Mouse (Mus musculus) bone marrow macrophage, adult 2 months (primary cell): Measurements from ENCODE around the gene Fcgr2b. TPM values are rescaled to one million over a fixed set of nuclear protein-coding genes. Genes with fewer than 3 reads are reported as not detected.
"Not testable (repeated sequence)": the region's sequence is repeated elsewhere in the genome, so short reads cannot be mapped to it uniquely, and the experiment has no call there.

Experiments used
- H3K27ac ChIP-seq: 2 replicates; pipeline ENCODE4 v1.5.1; 2012; ENCODE audit warnings: low read depth, low read length; ENCODE audit not compliant: insufficient read depth
- H3K4me1 ChIP-seq: 2 replicates; pipeline ENCODE4 v1.6.1; 2012; ENCODE audit warnings: low read length; ENCODE audit not compliant: control insufficient read depth, insufficient read depth
- H3K4me3 ChIP-seq: 2 replicates; pipeline ENCODE4 v1.5.1; 2012; ENCODE audit warnings: mild to moderate bottlenecking, low read length, moderate library complexity; ENCODE audit not compliant: insufficient read depth
- CTCF ChIP-seq: IDR thresholded peaks from 2 replicates; pipeline ENCODE4 v1.5.1; 2012; ENCODE audit warnings: low read depth, mild to moderate bottlenecking, low read length, moderate library complexity
- POLR2A ChIP-seq: IDR thresholded peaks from 2 replicates; pipeline ENCODE4 v1.6.1; 2012; ENCODE audit warnings: mild to moderate bottlenecking, low read depth, low read length, borderline replicate concordance
- polyA plus RNA-seq: library from polyadenylated mRNA; stranded (reverse); fragments of >200 nt; gene quantifications from 2 replicates; pipeline ENCODE4 v1.2.4, GENCODE M21; 2012; ENCODE audit not compliant: missing spikeins, insufficient read depth, insufficient read length

The Fcgr2b gene
- polyA plus RNA-seq, 1 experiment = 276 TPM

DNA sequence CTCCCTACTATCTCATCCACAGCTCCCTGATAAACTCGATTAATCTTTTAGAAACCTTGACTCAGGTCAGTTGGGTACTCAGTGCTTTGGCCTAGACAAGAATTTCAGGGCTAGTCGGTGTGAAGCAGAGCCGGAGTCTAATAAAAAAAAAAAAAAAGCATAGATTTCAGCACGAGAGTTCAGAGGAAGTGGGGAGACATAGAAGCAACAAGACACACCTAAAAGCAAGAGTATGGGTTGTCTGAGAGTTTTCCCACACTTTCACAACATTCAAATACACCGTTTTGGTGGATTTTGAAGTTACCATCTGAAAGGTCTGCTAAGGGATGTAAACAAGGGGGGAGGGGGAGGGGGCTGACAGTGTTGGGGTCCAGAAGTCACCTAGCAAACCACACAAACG lies 28.7 kb upstream of the Fcgr2b start:
- H3K4me3 ChIP-seq = no peak overlapping the region
- TF ChIP-seq CTCF = no peak
- no peak for TF ChIP-seq POLR2A
- H3K4me1 ChIP-seq = peaks cover 22% of the 10 kb centered on the region
- no peak overlapping the region for H3K27ac ChIP-seq

DNA sequence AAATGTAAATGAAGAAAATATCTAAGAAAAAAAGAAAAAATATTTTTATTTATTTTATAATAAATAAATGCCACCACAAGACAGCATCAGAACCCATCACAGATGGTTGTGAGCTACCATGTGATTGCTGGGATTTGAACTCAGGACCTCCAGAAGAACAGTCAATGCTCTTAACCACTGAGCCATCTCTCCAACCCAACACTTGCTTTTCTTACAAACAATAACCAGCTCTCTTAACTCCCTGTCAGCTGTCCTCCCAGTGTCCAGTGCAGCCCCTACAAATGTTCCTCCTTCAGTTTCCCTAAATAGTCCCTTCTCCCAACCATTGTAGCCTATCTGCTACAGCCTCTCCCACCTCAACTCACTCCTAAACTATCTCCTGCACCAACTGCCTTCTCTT lies 23.5 kb upstream of the Fcgr2b start:
- Histone ChIP-seq H3K27ac (0 out of 2 replicates have a peak overlapping the region, but pooled peaks have one; percentile 4), H3K4me3 (no peak overlapping the region), H3K4me1 (peaks cover 25% of the 10 kb centered on the region)
- TF ChIP-seq CTCF (no peak), POLR2A (no peak)

GRCm38 (mm10) chr1:170997756-170998655 lies 21.7 kb upstream of the Fcgr2b start:
- Histone ChIP-seq H3K4me3 (peak overlapping the region; percentile 47), H3K4me1 (peaks cover 22% of the 10 kb centered on the region), H3K27ac (peak overlapping the region; percentile 99)
- no peak for TF ChIP-seq POLR2A
- TF ChIP-seq CTCF = no peak

DNA sequence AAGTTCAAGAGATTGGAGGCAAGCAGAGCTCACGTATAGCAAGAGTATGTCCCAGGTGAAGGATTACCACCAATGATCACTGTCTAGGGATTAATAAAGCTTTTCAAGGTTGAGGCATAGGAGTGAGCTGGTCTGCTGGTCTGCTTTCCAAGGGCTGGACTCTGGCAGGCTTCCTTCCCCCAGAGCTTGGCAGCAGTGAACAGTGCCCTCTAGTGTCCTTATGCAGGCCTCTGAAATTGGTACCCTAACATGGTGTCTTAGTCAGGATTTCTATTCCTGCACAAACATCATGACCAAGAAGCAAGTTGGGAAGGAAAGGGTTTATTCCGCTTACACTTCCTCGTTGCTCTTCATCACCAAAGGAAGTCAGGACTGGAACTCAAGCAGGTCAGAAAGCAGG lies 20.4 kb upstream of the Fcgr2b start:
- H3K4me1 ChIP-seq = peaks cover 24% of the 10 kb centered on the region
- H3K27ac ChIP-seq = peak overlapping the region; percentile 91; the same call in 1 of the 2 replicates
- TF ChIP-seq CTCF (peak; percentile 63), POLR2A (no peak)
- no peak overlapping the region for H3K4me3 ChIP-seq

DNA sequence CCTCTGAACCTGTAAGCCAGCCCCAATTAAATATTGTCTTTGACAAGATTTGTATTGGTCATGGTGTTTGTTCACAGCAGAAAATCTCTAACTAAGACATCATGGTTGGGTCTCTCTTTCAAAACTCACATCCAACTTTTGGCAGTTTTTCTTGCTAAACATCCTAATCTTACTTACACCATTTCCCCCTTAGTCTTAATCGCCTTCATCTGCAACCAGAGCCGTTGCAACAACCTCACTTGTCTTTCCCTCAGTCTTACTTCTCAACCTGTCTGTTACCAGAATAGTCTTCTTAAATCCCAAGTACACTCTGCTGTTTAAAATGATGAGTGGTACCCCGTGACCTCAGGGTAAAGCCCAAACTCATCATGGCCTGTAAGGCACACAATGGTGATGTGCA lies 19.7 kb upstream of the Fcgr2b start:
- H3K27ac ChIP-seq = no peak overlapping the region
- TF ChIP-seq POLR2A = no peak
- peaks cover 24% of the 10 kb centered on the region for H3K4me1 ChIP-seq
- no peak overlapping the region for H3K4me3 ChIP-seq

- Histone ChIP-seq H3K4me1 (peaks cover 12% of the 10 kb centered on the region), H3K4me3 (no peak overlapping the region), H3K27ac (no peak overlapping the region)
- TF ChIP-seq POLR2A (no peak), CTCF (no peak)
Observed at GRCm38 (mm10) chr1:170992550-170992949, 16.2 kb upstream of the Fcgr2b start.

- no peak for TF ChIP-seq POLR2A
- no peak for TF ChIP-seq CTCF
- peaks cover 22% of the 10 kb centered on the region for H3K4me1 ChIP-seq
- H3K4me3 ChIP-seq = no peak overlapping the region
- H3K27ac ChIP-seq = no peak overlapping the region
Observed at GRCm38 (mm10) chr1:170989656-170990055, 13.3 kb upstream of the Fcgr2b start.

GRCm38 (mm10) chr1:170985861-170986260 lies 9.5 kb upstream of the Fcgr2b start:
- no peak overlapping the region for H3K4me3 ChIP-seq
- TF ChIP-seq CTCF = no peak
- no peak for TF ChIP-seq POLR2A
- H3K27ac ChIP-seq = no peak overlapping the region
- H3K4me1 ChIP-seq = peaks cover 24% of the 10 kb centered on the region

GRCm38 (mm10) chr1:170985092-170985491 lies 8.7 kb upstream of the Fcgr2b start:
- Histone ChIP-seq H3K4me3 (no peak overlapping the region), H3K4me1 (peaks cover 24% of the 10 kb centered on the region), H3K27ac (peak overlapping the region; percentile 70)
- TF ChIP-seq POLR2A (no peak), CTCF (no peak)

DNA sequence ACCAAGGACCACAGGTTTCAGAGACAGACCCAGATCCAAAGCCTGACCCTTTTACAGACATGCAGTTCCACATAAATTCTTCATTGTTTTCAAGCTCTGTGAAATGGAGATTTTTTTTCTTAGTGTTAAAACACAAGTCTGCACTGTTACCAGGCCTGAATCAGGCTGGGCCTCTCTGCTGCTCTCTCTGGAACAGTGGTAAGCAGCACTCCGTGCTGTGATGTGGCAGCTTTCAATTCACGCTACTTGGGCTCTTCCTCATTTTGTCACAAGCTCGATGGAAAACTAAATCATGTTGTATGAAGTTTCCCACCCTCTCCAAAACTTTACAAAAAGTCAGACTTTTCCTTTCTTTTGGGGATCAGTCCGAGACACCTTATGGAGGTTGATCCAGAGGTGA lies 6.7 kb upstream of the Fcgr2b start:
- Histone ChIP-seq H3K4me3 (no peak overlapping the region), H3K27ac (no peak overlapping the region), H3K4me1 (peaks cover 31% of the 10 kb centered on the region)
- TF ChIP-seq CTCF (no peak), POLR2A (no peak)

- no peak overlapping the region for H3K4me3 ChIP-seq
- peaks cover 39% of the 10 kb centered on the region for H3K4me1 ChIP-seq
- no peak overlapping the region for H3K27ac ChIP-seq
- TF ChIP-seq POLR2A (no peak), CTCF (no peak)
Observed at GRCm38 (mm10) chr1:170982301-170982700, 6.0 kb upstream of the Fcgr2b start.

DNA sequence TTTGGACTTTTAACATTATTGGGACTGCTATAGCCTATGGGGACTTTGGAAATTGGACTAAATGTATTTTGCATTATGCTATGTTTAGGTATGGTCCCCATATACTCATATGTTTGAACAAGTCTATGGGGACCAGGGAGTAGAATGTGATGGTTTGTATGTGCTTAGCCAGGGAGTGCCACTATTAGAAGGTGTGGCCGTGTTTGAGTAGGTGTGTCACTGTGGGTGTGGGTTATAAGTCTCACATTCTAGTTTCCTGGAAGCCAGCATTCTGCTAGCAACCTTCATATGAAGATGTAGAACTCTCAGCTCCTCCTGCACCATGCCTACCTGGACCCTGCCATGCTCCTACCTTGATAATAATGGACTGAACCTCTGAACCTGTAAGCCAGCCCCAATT lies 5.3 kb upstream of the Fcgr2b start:
- not testable (repeated sequence) for H3K4me3 ChIP-seq, H3K27ac ChIP-seq
- H3K4me1 ChIP-seq = peaks cover 41% of the 10 kb centered on the region
